Mouse (Mus musculus): ENCODE data around the gene Gpr27. TPM values are rescaled to one million over a fixed set of nuclear protein-coding genes. Genes with fewer than 3 reads are reported as not detected.

The Gpr27 gene
- total RNA-seq, 2 experiments from 2014 or later: 7.2 to 7.3 TPM

DNA sequence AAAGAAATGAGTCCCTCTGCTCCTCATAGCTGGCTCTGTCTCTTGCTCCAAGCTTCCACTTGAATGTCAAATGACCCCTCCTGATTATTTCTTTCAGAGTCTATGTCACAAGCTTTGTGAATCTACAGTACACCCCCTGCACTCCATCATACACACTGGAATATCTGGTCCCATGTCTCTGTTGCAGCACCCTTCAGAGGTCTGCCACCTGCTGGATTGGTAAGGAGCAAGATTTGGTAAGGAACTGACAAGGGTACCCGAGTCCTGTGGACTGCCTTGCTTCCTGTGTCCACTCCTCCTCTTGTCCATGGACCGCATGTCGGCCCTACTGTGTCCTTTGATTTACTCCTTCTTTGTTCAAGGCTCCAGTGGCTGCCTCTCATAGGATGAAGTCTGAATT lies 20.7 kb upstream of the Gpr27 start:
- no peak for DNase-seq (ENCODE audit: low spot score in 2 of 2)

DNA sequence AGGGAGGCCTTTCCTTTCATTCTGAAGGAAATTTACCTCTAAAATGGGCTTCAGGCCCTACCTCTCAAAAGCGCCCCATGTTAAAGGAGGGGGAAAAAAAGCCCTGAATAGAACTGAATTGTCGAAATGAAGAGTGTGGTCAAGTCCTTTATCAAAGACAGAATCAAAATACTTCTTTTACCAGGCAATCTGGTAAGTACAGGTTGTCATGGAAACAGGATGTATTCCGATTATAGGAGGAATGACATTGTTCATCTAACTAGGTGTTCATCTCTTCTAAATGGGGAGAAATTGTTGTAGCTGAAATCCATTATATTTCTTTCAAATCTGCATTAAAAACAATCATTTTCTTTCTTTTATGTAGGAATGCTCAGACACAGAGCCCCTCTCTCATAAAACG lies 18.0 kb upstream of the Gpr27 start:
- DNase-seq (ENCODE audit: low spot score in 2 of 2): no peak

DNA sequence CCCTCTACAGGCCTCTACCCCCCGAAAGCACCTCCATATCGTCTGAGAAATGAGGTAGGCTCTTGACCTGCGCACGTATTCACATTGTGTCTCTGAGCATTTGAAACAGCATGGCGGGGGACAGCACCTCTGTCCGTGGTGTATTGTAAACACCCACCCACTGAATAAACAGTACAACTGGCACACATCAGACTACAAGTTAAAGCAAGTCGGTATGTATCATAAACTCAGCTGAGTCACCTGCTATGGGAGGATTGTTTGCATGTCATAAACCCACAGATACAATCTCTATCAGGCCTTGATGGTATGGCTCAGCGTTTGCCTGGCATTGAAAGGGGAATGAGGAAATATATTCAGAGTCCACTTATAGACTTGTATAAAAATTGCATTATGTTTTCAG lies 15.2 kb upstream of the Gpr27 start:
- DNase-seq (ENCODE audit: low spot score in 2 of 2): no peak

GRCm38 (mm10) chr6:99678108-99678507 lies 14.4 kb upstream of the Gpr27 start:
- DNase-seq (ENCODE audit: low spot score in 2 of 2): no peak

- no peak for DNase-seq (ENCODE audit: low spot score in 2 of 2)
Measured at GRCm38 (mm10) chr6:99683974-99684373, 8.5 kb upstream of the Gpr27 start.

- DNase-seq (ENCODE audit: low spot score in 2 of 2): no peak
Measured at GRCm38 (mm10) chr6:99684899-99685298, 7.6 kb upstream of the Gpr27 start.

- DNase-seq (ENCODE audit: low spot score in 2 of 2): no peak
Measured at GRCm38 (mm10) chr6:99688513-99688912, 4.0 kb upstream of the Gpr27 start.

DNA sequence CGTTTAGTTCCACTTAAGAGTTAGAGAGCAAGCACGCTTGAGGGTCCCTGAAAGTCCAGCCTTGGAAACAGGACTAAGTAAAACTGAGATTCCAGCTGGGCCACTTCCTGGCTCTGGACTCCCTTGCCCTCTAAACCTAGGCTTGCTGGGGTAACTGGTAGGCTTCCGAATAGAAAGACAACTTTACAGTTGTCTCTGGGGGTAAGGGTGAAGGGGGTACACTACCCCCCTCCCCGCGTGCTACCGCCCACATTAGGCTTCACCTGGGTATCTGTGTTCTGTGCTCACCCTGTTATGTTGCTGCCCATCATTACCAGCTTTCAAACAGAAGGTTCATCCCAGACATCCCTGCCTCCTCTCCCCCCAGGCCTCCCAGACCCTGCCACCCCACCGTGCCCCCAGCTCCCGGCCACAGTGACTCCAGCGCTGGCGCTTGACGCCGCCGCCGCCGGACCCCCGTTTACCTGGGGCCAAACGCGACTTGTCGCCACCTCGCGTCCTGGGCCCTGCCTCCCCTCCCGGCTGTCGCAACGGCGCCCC lies 743 bp upstream of the Gpr27 start:
- no peak for DNase-seq (ENCODE audit: low spot score in 2 of 2)

GRCm38 (mm10) chr6:99692916-99693841 lies 700 bp downstream of the Gpr27 start:
- no peak for DNase-seq (ENCODE audit: low spot score in 2 of 2)

DNA sequence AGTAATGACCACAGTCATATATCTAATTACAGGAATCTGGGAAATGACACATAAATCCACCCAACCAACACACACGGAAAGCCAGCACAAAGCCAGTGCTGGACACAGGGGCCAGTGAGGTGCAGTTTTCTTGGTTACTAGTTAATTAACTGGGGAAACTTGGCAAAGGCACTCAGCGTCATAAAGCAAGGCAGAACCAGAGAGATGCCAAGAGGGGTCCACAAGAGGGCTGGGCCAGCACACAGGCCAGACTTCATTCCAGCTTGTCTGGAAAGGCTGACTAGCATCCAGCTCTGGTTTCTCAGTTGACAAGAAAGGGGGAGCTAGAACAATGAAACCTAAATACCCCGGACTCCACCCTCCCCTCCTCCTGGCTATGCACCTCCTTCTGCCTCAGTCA lies 8.0 kb downstream of the Gpr27 start:
- DNase-seq (ENCODE audit: low spot score in 2 of 2): no peak

- no peak for DNase-seq (ENCODE audit: low spot score in 2 of 2)
Measured at GRCm38 (mm10) chr6:99711576-99712101, 19.2 kb downstream of the Gpr27 start.

- no peak for DNase-seq (ENCODE audit: low spot score in 2 of 2)
Measured at GRCm38 (mm10) chr6:99713256-99713655, 20.8 kb downstream of the Gpr27 start.

GRCm38 (mm10) chr6:99715191-99715590 lies 22.7 kb downstream of the Gpr27 start:
- DNase-seq (ENCODE audit: low spot score in 2 of 2): no peak

DNA sequence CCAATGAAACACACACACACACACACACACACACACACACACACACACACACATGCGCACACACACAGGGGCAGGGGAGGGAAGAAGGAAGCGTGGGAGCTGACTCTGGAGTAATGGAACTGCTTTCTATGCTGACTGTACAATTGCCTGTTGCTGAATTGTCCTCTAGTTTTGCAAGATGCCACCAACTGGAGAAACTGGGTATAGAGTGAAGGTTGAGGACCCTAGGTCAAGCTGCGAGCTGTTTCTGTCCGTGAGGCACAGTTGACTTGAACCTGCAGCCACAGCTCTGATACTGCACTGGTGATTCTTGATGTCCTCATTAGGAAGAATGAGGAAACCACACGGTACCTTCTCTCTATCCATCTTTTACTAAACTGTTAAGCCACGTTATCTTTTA lies 23.4 kb downstream of the Gpr27 start:
- no peak for DNase-seq (ENCODE audit: low spot score in 2 of 2)

DNA sequence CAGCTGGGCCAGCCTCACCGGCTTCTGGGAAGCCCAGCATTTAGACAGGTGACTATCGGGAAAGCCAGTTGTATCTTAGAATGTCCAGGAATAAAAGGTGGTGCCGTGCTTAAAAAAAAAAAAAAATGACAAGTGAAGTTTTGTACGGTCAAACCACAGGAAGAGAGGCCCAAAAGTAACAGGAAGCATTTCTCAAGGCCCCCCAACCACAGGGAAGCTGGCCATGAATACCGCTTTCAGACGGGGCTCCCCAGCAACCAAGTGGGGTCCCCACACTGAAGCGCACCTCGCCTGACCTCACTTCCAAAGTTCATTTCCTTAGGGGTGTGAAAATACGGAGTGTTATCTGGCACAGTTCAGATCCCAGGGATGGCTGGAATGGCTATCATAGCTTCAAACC lies 28.6 kb downstream of the Gpr27 start:
- DNase-seq (ENCODE audit: low spot score in 2 of 2): no peak

DNA sequence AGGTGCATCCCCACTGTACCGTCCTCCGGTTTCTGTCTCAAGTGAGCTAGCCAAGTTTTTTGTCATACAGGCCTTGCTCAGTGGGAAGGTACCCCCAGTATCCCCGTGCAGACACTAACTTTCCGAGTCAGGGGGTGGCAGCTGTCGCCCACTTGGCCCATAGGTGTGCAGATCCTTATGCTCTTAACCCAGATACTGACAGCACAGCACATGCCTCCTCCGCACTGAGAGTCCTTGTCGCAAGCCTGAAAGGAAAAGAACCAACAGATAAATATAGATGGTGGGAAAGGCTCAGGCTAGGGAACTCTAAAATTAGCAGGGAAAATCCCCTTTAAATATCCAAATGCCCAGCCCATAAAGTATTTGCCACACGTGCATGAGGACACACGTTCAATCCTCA lies 29.9 kb downstream of the Gpr27 start:
- DNase-seq (ENCODE audit: low spot score in 2 of 2): no peak

- no peak for DNase-seq (ENCODE audit: low spot score in 2 of 2)
Measured at GRCm38 (mm10) chr6:99725971-99726561, 33.6 kb downstream of the Gpr27 start, which contains the start of gene Prok2. Gene Prok2 (minus strand): TSS chr6:99726392.

GRCm38 (mm10) chr6:99726576-99727303 lies 34.3 kb downstream of the Gpr27 start:
- DNase-seq (ENCODE audit: low spot score in 2 of 2): no peak

DNA sequence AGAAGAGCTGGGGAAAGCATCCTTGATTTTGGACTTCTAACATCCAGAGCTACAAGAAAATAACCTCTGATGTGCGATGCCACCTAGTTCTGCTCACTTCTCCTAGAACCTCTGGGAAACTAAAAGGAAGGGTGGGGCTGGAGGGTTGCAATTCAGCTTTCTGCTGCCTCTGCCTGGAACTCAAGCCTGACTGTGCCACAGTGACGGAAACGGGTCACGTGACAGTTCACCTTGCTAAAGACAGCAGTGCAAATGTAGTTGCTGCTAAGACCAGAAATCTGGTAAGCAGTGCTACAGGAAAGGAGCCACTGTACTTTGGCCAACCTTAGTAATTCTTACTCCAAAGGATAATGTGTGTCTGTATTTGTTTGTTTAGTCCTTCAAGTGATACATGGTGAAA lies 37.4 kb downstream of the Gpr27 start:
- DNase-seq (ENCODE audit: low spot score in 2 of 2): no peak

DNA sequence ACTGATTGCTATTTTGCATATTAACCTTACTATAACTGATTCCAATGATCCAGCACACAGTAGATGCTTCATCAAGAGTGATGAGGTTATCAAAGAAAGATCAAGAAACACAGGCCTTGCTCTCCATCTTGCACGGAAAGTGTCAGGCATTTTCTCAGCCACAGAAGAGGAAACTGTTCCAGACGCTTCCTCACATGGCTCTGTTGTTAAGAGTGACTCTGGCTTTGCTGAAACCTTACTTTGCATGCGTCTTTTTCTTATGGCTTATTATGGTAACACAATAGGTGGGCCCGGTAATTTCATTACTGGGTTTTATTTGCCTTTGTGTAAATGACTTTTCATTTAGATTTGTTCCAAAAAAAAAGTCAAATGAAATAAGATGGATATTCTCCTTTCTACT lies 39.4 kb downstream of the Gpr27 start:
- no peak for DNase-seq (ENCODE audit: low spot score in 2 of 2)

DNA sequence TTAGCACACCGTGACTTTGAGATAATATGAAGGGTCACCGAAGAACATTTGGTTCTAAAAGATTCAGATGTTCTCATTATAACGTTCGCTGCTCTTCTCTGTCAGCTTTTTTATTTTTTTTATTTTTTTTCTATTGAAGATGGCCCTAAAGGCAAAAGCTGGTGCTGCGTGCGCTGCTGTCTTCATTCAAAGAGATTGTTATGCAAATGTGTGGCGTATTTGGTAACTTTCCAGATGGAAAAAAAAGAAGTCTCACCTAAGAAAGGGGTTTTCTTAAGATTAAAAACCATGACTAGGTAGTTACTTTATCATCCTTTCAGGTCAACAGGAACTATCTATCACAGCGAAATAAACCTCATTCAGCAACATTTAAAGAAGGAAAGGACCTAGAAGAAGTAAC lies 40.2 kb downstream of the Gpr27 start:
- DNase-seq (ENCODE audit: low spot score in 2 of 2): no peak

All from adrenal gland, postnatal 4 days (tissue).